Mouse (Mus musculus) limb, embryonic 14.5 days (tissue): Measurements from ENCODE around the gene Speer4c. TPM values are rescaled to one million over a fixed set of nuclear protein-coding genes. Genes with fewer than 3 reads are reported as not detected.
"Not testable (repeated sequence)": the region's sequence is repeated elsewhere in the genome, so short reads cannot be mapped to it uniquely, and the experiment has no call there.

Source experiments
- ATAC-seq: fragments of 200-750 bp; cut with Nextera tagmentation; 2 replicates; pipeline ENCODE4 v1.8.0; 2017; ENCODE audit warnings: low read depth, moderate number of reproducible peaks, moderate TSS enrichment; ENCODE audit not compliant: low FRiP score
- DNase-seq: peaks from one replicate; pipeline ENCODE4 v3.0.0-alpha.2; 2015; ENCODE audit warnings: low spot score
- H3K27ac ChIP-seq: fragments of 300-500 bp; sonication (generic); replicated peaks from 2 replicates; pipeline ENCODE4 v1.5.1; 2014; ENCODE audit warnings: low read depth, mild to moderate bottlenecking, low read length, moderate library complexity, mixed read lengths
- H3K27me3 ChIP-seq: fragments of 300-500 bp; sonication (generic); 2 replicates; pipeline ENCODE4 v1.6.1; 2014; ENCODE audit warnings: low read length, mixed read lengths; ENCODE audit not compliant: control insufficient read depth, insufficient read depth
- H3K36me3 ChIP-seq: fragments of 300-500 bp; sonication (generic); 2 replicates; pipeline ENCODE4 v1.6.1; 2014; ENCODE audit warnings: mild to moderate bottlenecking, low read length, moderate library complexity, mixed read lengths; ENCODE audit not compliant: control insufficient read depth, insufficient read depth
- H3K4me1 ChIP-seq: fragments of 300-500 bp; sonication (generic); 2 replicates; pipeline ENCODE4 v1.6.1; 2014; ENCODE audit warnings: antibody characterized with exemption, low read length, mixed read lengths; ENCODE audit not compliant: control insufficient read depth, insufficient read depth
- H3K4me2 ChIP-seq: fragments of 300-500 bp; sonication (generic); replicated peaks from 2 replicates; pipeline ENCODE4 v1.6.1; 2014; ENCODE audit warnings: low read depth, mild to moderate bottlenecking, low read length, moderate library complexity; ENCODE audit not compliant: severe bottlenecking
- H3K4me3 ChIP-seq: fragments of 300-500 bp; sonication (generic); replicated peaks from 2 replicates; pipeline ENCODE4 v1.5.1; 2014; ENCODE audit warnings: low read length
- H3K9ac ChIP-seq: fragments of 300-500 bp; sonication (generic); 2 replicates; pipeline ENCODE4 v1.6.1; 2014; ENCODE audit warnings: mild to moderate bottlenecking, low read depth, low read length, moderate library complexity; ENCODE audit not compliant: severe bottlenecking
- H3K9me3 ChIP-seq: fragments of 300-500 bp; sonication (generic); 2 replicates; pipeline ENCODE4 v1.6.1; 2016; ENCODE audit warnings: low read length; ENCODE audit not compliant: control insufficient read depth
- POLR2A ChIP-seq: fragments of 200-500 bp; IDR thresholded peaks from 2 replicates; pipeline ENCODE4 v1.8.0; 2012; ENCODE audit warnings: inconsistent platforms, mild to moderate bottlenecking, moderate library complexity, borderline replicate concordance; ENCODE audit not compliant: insufficient read depth, insufficient read length; ENCODE audit errors: extremely low read depth
- WGBS: fragments of 180-500 bp; shearing (Covaris S2); extraction: QIAGEN DNeasy Blood & Tissue Kit; methylation state at CpG from one replicate; pipeline ENCODE4 v1.1.7; 2014; 5-methylcytosine and 5-hydroxymethylcytosine counted together
- polyA plus RNA-seq, 2 experiments: library from polyadenylated mRNA; depleted of rRNA in 1 of 2; stranded (reverse) in 1 of 2; unstranded in 1 of 2; fragments of >200 nt; fragmentation: Nextera tagmentation in 1 of 2; extraction: Ambion mirVana in 1 of 2; gene quantifications; 2 replicates each; pipeline versions ENCODE4 v1.2.1 to v1.2.3; 2012 to 2014

Speer4c gene
- polyA plus RNA-seq (2012; rRNA removed) = 0.05 TPM in 1 of 2 replicates, not detected in the other
- polyA plus RNA-seq (2014; fragmentation: Nextera tagmentation; extraction: Ambion mirVana) = not detected in 2 replicates

GRCm38 (mm10) chr5:15714171-15714570 is at the start of gene Speer4c:
TSS of gene Speer4c (minus strand) at chr5:15714271.
- not testable (repeated sequence) for H3K4me1 ChIP-seq, H3K36me3 ChIP-seq, H3K9me3 ChIP-seq, H3K9ac ChIP-seq, DNase-seq, ATAC-seq, H3K4me2 ChIP-seq, H3K4me3 ChIP-seq, H3K27ac ChIP-seq, H3K27me3 ChIP-seq

- DNase-seq = peak; percentile 89
- no peak overlapping the region for H3K9ac ChIP-seq
Observed at GRCm38 (mm10) chr5:15747478-15748255, 33.6 kb upstream of the Speer4c start.

GRCm38 (mm10) chr5:15734097-15734867 is 20.2 kb upstream of the Speer4c start:
- Histone ChIP-seq H3K4me1 (peaks cover 3% of the 10 kb centered on the region; the same call in 1 of the 2 replicates), H3K27me3 (no peaks in the 10 kb centered on the region), H3K4me3 (no peak overlapping the region), H3K27ac (no peak overlapping the region), H3K36me3 (no peaks in the 10 kb centered on the region), H3K9me3 (no peaks in the 10 kb centered on the region), H3K9ac (no peak overlapping the region), H3K4me2 (no peak overlapping the region)
- TF ChIP-seq POLR2A = no peak
- 29% methylated on average over 3 of the region's 3 CpGs for WGBS
- ATAC-seq (no peak), DNase-seq (peak; percentile 4)

More at GRCm38 (mm10) chr5:15747478-15748255, 33.6 kb upstream of the Speer4c start:
- Histone ChIP-seq H3K27me3 (no peaks in the 10 kb centered on the region), H3K36me3 (no peaks in the 10 kb centered on the region), H3K4me3 (no peak overlapping the region), H3K27ac (no peak overlapping the region), H3K4me2 (no peak overlapping the region), H3K9me3 (no peaks in the 10 kb centered on the region), H3K4me1 (no peaks in the 10 kb centered on the region)
- TF ChIP-seq POLR2A = no peak
- ATAC-seq = peak; percentile 86
- WGBS = 33% methylated on average over 4 of the region's 4 CpGs

GRCm38 (mm10) chr5:15702891-15703290 is 11.2 kb downstream of the Speer4c start:
- not testable (repeated sequence) for DNase-seq, H3K4me2 ChIP-seq, H3K27me3 ChIP-seq, H3K9me3 ChIP-seq, H3K4me3 ChIP-seq, H3K27ac ChIP-seq, H3K9ac ChIP-seq, H3K36me3 ChIP-seq, ATAC-seq, H3K4me1 ChIP-seq
- 22% methylated on average over 5 of the region's 5 CpGs for WGBS

GRCm38 (mm10) chr5:15697719-15698118 is 16.4 kb downstream of the Speer4c start:
- ATAC-seq, H3K4me3 ChIP-seq, H3K4me1 ChIP-seq, H3K4me2 ChIP-seq, H3K27me3 ChIP-seq, H3K9ac ChIP-seq, H3K27ac ChIP-seq, DNase-seq, H3K9me3 ChIP-seq, H3K36me3 ChIP-seq: not testable (repeated sequence)
- 39% methylated on average over 2 of the region's 2 CpGs for WGBS

GRCm38 (mm10) chr5:15691849-15692248 is 22.2 kb downstream of the Speer4c start:
- not testable (repeated sequence) for H3K9ac ChIP-seq, H3K27me3 ChIP-seq, H3K4me2 ChIP-seq, ATAC-seq, H3K36me3 ChIP-seq, DNase-seq, H3K9me3 ChIP-seq, H3K27ac ChIP-seq, H3K4me3 ChIP-seq, H3K4me1 ChIP-seq
- WGBS = 83% methylated on average over 4 of the region's 4 CpGs

GRCm38 (mm10) chr5:15690822-15691221 is 23.2 kb downstream of the Speer4c start:
- not testable (repeated sequence) for H3K4me3 ChIP-seq

More at GRCm38 (mm10) chr5:15690822-15691221, 23.2 kb downstream of the Speer4c start:
- DNase-seq, H3K9ac ChIP-seq, H3K36me3 ChIP-seq, H3K27ac ChIP-seq, H3K4me2 ChIP-seq, H3K4me1 ChIP-seq, H3K27me3 ChIP-seq, ATAC-seq: not testable (repeated sequence)
- 73% methylated on average over 4 of the region's 4 CpGs for WGBS
- peaks cover 12% of the 10 kb centered on the region for H3K9me3 ChIP-seq
